8 mouse cellular contexts compared by ENCODE assay signal in genomic region chr9:119580668-119581067, GRCm38 (mm10). TPM values are rescaled to one million over a fixed set of nuclear protein-coding genes. Genes with fewer than 3 reads are reported as not detected.
DNase-seq lines count a peak whose midpoint lies in the region; ATAC-seq and TF ChIP-seq lines count a peak whose summit lies in the region.
"Had no signal": no experiment of that assay in that cellular context is flagged by ENCODE, and none has a peak within 500 bp of the region (broad histone marks: within the 10 kb centered on the region; RNA-seq: fewer than 3 reads in every experiment).

No protein-coding gene starts in this region.

- DNase-seq in cerebellum, postnatal 10 days: peak; percentile 87 to 90
- DNase-seq in gastrocnemius, adult 2 months: peak; percentile 80
- DNase-seq in induced T-regulatory cell, adult 2 months (ENCODE audit: low read depth): peak; percentile 78
- peak; percentile 76 to 82 for DNase-seq in left cerebral cortex, adult 2 months (ENCODE audit: extremely low spot score in 1 of 2, low spot score in 2 of 2)
- peak; percentile 84 for DNase-seq in mesoderm, embryonic 11.5 days (ENCODE audit: low read depth, low spot score)
- DNase-seq in right cerebral cortex, postnatal 25 days: peak; percentile 63

- no peak overlapping the region for H3K27ac ChIP-seq in gastrocnemius, adult 2 months
- no peak overlapping the region for H3K27ac ChIP-seq in left cerebral cortex, adult 2 months
- H3K27ac ChIP-seq: limb, embryonic 15.5 days had no signal

- peak; percentile 46 for ATAC-seq in activated CD4-positive, CD25-positive, alpha-beta regulatory T cell, adult 4 months

- H3K4me3 ChIP-seq in gastrocnemius, adult 2 months: no peak overlapping the region
- H3K4me3 ChIP-seq in left cerebral cortex, adult 2 months: no peak overlapping the region
- H3K4me3 ChIP-seq: limb, embryonic 15.5 days had no signal

- intact Hi-C loops in gastrocnemius, adult 2 months (cut with DNase I): loop anchor here (1.0 kb wide), 3 partner anchors 22 to 119 kb away; no protein-coding TSS in a partner anchor
- intact Hi-C loops in left cerebral cortex, adult 2 months (cut with DNase I): loop anchor here (1.0 to 5.0 kb wide), 3 partner anchors 22 to 172 kb away; no protein-coding TSS in a partner anchor

- TF ChIP-seq CTCF in gastrocnemius, adult 2 months (IDR thresholded peaks at IDR 0.05): peak; percentile 99
- TF ChIP-seq CTCF in left cerebral cortex, adult 2 months (IDR thresholded peaks at IDR 0.05): peak; percentile 98

RNA-seq across cellular contexts. Expression of gene Scn5a, which starts 1.9 kb away (rescaled TPM):
- under 1 TPM in 1 of 2 experiments, not detected in 1; 0.04 TPM for polyA plus RNA-seq in activated CD4-positive, CD25-positive, alpha-beta regulatory T cell, adult 4 months (2017; shearing (Covaris generic))
- under 1 TPM; 0.05 to 0.36 TPM for total RNA-seq in gastrocnemius, adult 2 months (2021)
- 1 to 10 TPM; 3.9 to 5.0 TPM for total RNA-seq in left cerebral cortex, adult 2 months (2021)
